Mouse (Mus musculus) kidney, adult 9 months (tissue): ENCODE data around the gene Dpf2.

Experiments
- DNase-seq: peaks from one replicate; pipeline ENCODE4 v3.0.0; 2022

Dpf2 gene

GRCm38 (mm10) chr19:5913007-5913719, at the start of gene Dpf2:
Gene Dpf2 (minus strand): TSS chr19:5913010.
- no peak for DNase-seq

- no peak for DNase-seq
Observed at GRCm38 (mm10) chr19:5957371-5957770, 44.6 kb upstream of the Dpf2 start.

GRCm38 (mm10) chr19:5956685-5957084, 43.9 kb upstream of the Dpf2 start:
- DNase-seq, result peak; percentile 82

GRCm38 (mm10) chr19:5955704-5956670, 43.2 kb upstream of the Dpf2 start:
- DNase-seq, result peak; percentile 87

- DNase-seq, result no peak
Observed at GRCm38 (mm10) chr19:5954936-5955335, 42.1 kb upstream of the Dpf2 start.

GRCm38 (mm10) chr19:5954031-5954710, 41.4 kb upstream of the Dpf2 start:
- DNase-seq, result peak; percentile 33

- no peak for DNase-seq
Observed at GRCm38 (mm10) chr19:5953201-5953770, 40.5 kb upstream of the Dpf2 start.

GRCm38 (mm10) chr19:5952071-5952691, 39.4 kb upstream of the Dpf2 start:
- DNase-seq, result peak; percentile 87

GRCm38 (mm10) chr19:5951631-5952030, 38.8 kb upstream of the Dpf2 start:
- DNase-seq, result no peak

GRCm38 (mm10) chr19:5950218-5950617, 37.4 kb upstream of the Dpf2 start:
- DNase-seq, result peak; percentile 36

GRCm38 (mm10) chr19:5945891-5946290, 33.1 kb upstream of the Dpf2 start:
- no peak for DNase-seq

GRCm38 (mm10) chr19:5945027-5945426, 32.2 kb upstream of the Dpf2 start:
- DNase-seq, result no peak

- no peak for DNase-seq
Observed at GRCm38 (mm10) chr19:5944145-5944544, 31.3 kb upstream of the Dpf2 start.

- no peak for DNase-seq
Observed at GRCm38 (mm10) chr19:5943404-5943803, 30.6 kb upstream of the Dpf2 start.

- no peak for DNase-seq
Observed at GRCm38 (mm10) chr19:5942581-5942980, 29.8 kb upstream of the Dpf2 start.

GRCm38 (mm10) chr19:5940656-5941055, 27.8 kb upstream of the Dpf2 start:
- DNase-seq, result no peak

GRCm38 (mm10) chr19:5940173-5940572, 27.4 kb upstream of the Dpf2 start:
- DNase-seq, result peak; percentile 91

- DNase-seq, result no peak
Observed at GRCm38 (mm10) chr19:5939715-5940114, 26.9 kb upstream of the Dpf2 start.

GRCm38 (mm10) chr19:5938516-5938915, 25.7 kb upstream of the Dpf2 start:
- DNase-seq, result no peak

- DNase-seq, result no peak
Observed at GRCm38 (mm10) chr19:5937836-5938406, 25.1 kb upstream of the Dpf2 start.

- no peak for DNase-seq
Observed at GRCm38 (mm10) chr19:5937095-5937835, 24.5 kb upstream of the Dpf2 start.
